Mouse (Mus musculus) MEL (cell line): ENCODE measurements around the gene Avl9. TPM values are rescaled to one million over a fixed set of nuclear protein-coding genes. Genes with fewer than 3 reads are reported as not detected.

Experiments
- DNase-seq: peaks from one replicate; pipeline ENCODE4 v3.0.0; 2011; ENCODE audit warnings: low read depth, low spot score
- H3K27ac ChIP-seq: 2 replicates; pipeline ENCODE4 v1.5.1; 2012; ENCODE audit warnings: low read depth, mild to moderate bottlenecking, control low read depth, low read length, moderate library complexity; ENCODE audit not compliant: control insufficient read depth
- H3K27me3 ChIP-seq, 2 experiments: fragments of 150-350 bp in 1 of 2; sonication (generic) in 1 of 2; 2 replicates each; pipeline ENCODE4 v1.6.1; 2012; ENCODE audit warnings: low read length in 2 of 2, mild to moderate bottlenecking in 2 of 2, improper control_type of control experiment in 1 of 2, moderate library complexity in 1 of 2; ENCODE audit not compliant: insufficient read depth in 2 of 2, control insufficient read depth in 1 of 2
- H3K36me3 ChIP-seq, 2 experiments: 2 replicates each; pipeline ENCODE4 v1.6.1; 2012 to 2014; ENCODE audit warnings: low read length in 2 of 2, improper control_type of control experiment in 1 of 2, inconsistent platforms in 1 of 2, mild to moderate bottlenecking in 1 of 2; ENCODE audit not compliant: insufficient read depth in 2 of 2, control insufficient read depth in 1 of 2
- H3K4me1 ChIP-seq, 2 experiments: fragments of 150-350 bp in 1 of 2; sonication (generic) in 1 of 2; 2 replicates each; pipeline ENCODE4 v1.6.1; 2012; ENCODE audit warnings: low read length in 2 of 2, improper control_type of control experiment in 1 of 2, mild to moderate bottlenecking in 1 of 2; ENCODE audit not compliant: insufficient read depth in 2 of 2, control insufficient read depth in 1 of 2
- H3K4me3 ChIP-seq, 2 experiments: fragments of 150-350 bp in 1 of 2; sonication (generic) in 1 of 2; 2 replicates each; pipeline ENCODE4 v1.5.1; 2012; ENCODE audit warnings: low read depth in 2 of 2, low read length in 2 of 2, mild to moderate bottlenecking in 2 of 2, moderate library complexity in 2 of 2, control low read depth in 1 of 2, improper control_type of control experiment in 1 of 2; ENCODE audit not compliant: control insufficient read depth in 1 of 2, insufficient read depth in 1 of 2
- H3K79me2 ChIP-seq: 2 replicates; pipeline ENCODE4 v1.6.1; 2012; ENCODE audit warnings: mild to moderate bottlenecking, low read length, moderate library complexity; ENCODE audit not compliant: control insufficient read depth, poor library complexity, insufficient read depth
- H3K9ac ChIP-seq: 2 replicates; pipeline ENCODE4 v1.6.1; 2012; ENCODE audit warnings: low read depth, mild to moderate bottlenecking, control low read depth, low read length, moderate library complexity; ENCODE audit not compliant: control insufficient read depth, poor library complexity, severe bottlenecking
- H3K9me3 ChIP-seq: fragments of 150-350 bp; sonication (generic); replicated peaks from 2 replicates; pipeline ENCODE4 v1.6.1; 2012; ENCODE audit warnings: mild to moderate bottlenecking, low read length, improper control_type of control experiment, moderate library complexity; ENCODE audit not compliant: insufficient read depth
- BHLHE40 ChIP-seq: IDR thresholded peaks from 2 replicates; pipeline ENCODE4 v1.6.1; 2012; ENCODE audit warnings: low read depth, mild to moderate bottlenecking, inconsistent platforms, low read length, improper control_type of control experiment, borderline replicate concordance
- E2F4 ChIP-seq: IDR thresholded peaks from 2 replicates; pipeline ENCODE4 v1.6.1; 2011; ENCODE audit warnings: low read depth, low read length, improper control_type of control experiment, borderline replicate concordance
- ELF1 ChIP-seq: IDR thresholded peaks from 2 replicates; pipeline ENCODE4 v1.6.1; 2014; ENCODE audit warnings: low read depth, mild to moderate bottlenecking, inconsistent platforms, low read length, improper control_type of control experiment, moderate library complexity
- EP300 ChIP-seq, 2 experiments: IDR thresholded peaks; 2 replicates each; pipeline ENCODE4 v1.6.1; 2011; ENCODE audit warnings: improper control_type of control experiment in 2 of 2, low read length in 2 of 2, low read depth in 1 of 2, mild to moderate bottlenecking in 1 of 2
- ETS1 ChIP-seq: IDR thresholded peaks from 2 replicates; pipeline ENCODE4 v1.6.1; 2012; ENCODE audit warnings: low read depth, mild to moderate bottlenecking, inconsistent platforms, low read length, improper control_type of control experiment, moderate library complexity
- GABPA ChIP-seq: IDR thresholded peaks from 2 replicates; pipeline ENCODE4 v1.6.1; 2012; ENCODE audit warnings: low read depth, mild to moderate bottlenecking, inconsistent platforms, low read length, improper control_type of control experiment, moderate library complexity
- HCFC1 ChIP-seq: IDR thresholded peaks from 2 replicates; pipeline ENCODE4 v1.6.1; 2012; ENCODE audit warnings: low read depth, mild to moderate bottlenecking, inconsistent platforms, low read length, improper control_type of control experiment, moderate library complexity
- MAX ChIP-seq: IDR thresholded peaks from 2 replicates; pipeline ENCODE4 v1.6.1; 2011; ENCODE audit warnings: low read length, improper control_type of control experiment
- MEF2A ChIP-seq: IDR thresholded peaks from 2 replicates; pipeline ENCODE4 v1.6.1; 2014; ENCODE audit warnings: low read depth, mild to moderate bottlenecking, inconsistent platforms, low read length, improper control_type of control experiment; ENCODE audit not compliant: poor library complexity, insufficient replicate concordance, severe bottlenecking; ENCODE audit errors: extremely low read depth
- MXI1 ChIP-seq: IDR thresholded peaks from 2 replicates; pipeline ENCODE4 v1.6.1; 2011; ENCODE audit warnings: mild to moderate bottlenecking, low read depth, low read length, improper control_type of control experiment
- MYC ChIP-seq: IDR thresholded peaks from 2 replicates; pipeline ENCODE4 v1.6.1; 2011; ENCODE audit warnings: low read depth, mild to moderate bottlenecking, low read length, improper control_type of control experiment, moderate library complexity
- NELFE ChIP-seq: IDR thresholded peaks from 2 replicates; pipeline ENCODE4 v1.6.1; 2011; ENCODE audit warnings: low read depth, low read length, improper control_type of control experiment
- NRF1 ChIP-seq: IDR thresholded peaks from 2 replicates; pipeline ENCODE4 v1.6.1; 2014; ENCODE audit warnings: low read depth, mild to moderate bottlenecking, inconsistent platforms, low read length, improper control_type of control experiment, moderate library complexity; ENCODE audit not compliant: poor library complexity, insufficient read depth, severe bottlenecking
- POLR2A ChIP-seq, 2 experiments: IDR thresholded peaks; 2 replicates each; pipeline ENCODE4 v1.6.1; 2011 to 2012; ENCODE audit warnings: low read length in 2 of 2, mild to moderate bottlenecking in 2 of 2, control low read depth in 1 of 2, improper control_type of control experiment in 1 of 2, low read depth in 1 of 2, moderate library complexity in 1 of 2; ENCODE audit not compliant: control insufficient read depth in 1 of 2, insufficient read depth in 1 of 2, poor library complexity in 1 of 2
- POLR2AphosphoS2 ChIP-seq: IDR thresholded peaks from 2 replicates; pipeline ENCODE4 v1.6.1; 2011; ENCODE audit warnings: low read length, improper control_type of control experiment
- RAD21 ChIP-seq: IDR thresholded peaks from 2 replicates; pipeline ENCODE4 v1.6.1; 2011; ENCODE audit warnings: mild to moderate bottlenecking, low read depth, low read length, improper control_type of control experiment
- RCOR1 ChIP-seq: IDR thresholded peaks from 2 replicates; pipeline ENCODE4 v1.6.1; 2012; ENCODE audit warnings: low read depth, mild to moderate bottlenecking, inconsistent platforms, low read length, improper control_type of control experiment
- SIN3A ChIP-seq: IDR thresholded peaks from 2 replicates; pipeline ENCODE4 v1.6.1; 2012; ENCODE audit warnings: low read length, improper control_type of control experiment, inconsistent platforms
- TAL1 ChIP-seq: IDR thresholded peaks from 2 replicates; pipeline ENCODE4 v1.6.1; 2012; ENCODE audit warnings: mild to moderate bottlenecking, inconsistent platforms, low read length, moderate library complexity, mixed read lengths
- TBP ChIP-seq: IDR thresholded peaks from 2 replicates; pipeline ENCODE4 v1.8.0; 2011; ENCODE audit warnings: low read depth, low read length, improper control_type of control experiment
- TCF12 ChIP-seq: IDR thresholded peaks from 2 replicates; pipeline ENCODE4 v1.6.1; 2014; ENCODE audit warnings: low read depth, mild to moderate bottlenecking, inconsistent platforms, low read length, improper control_type of control experiment, moderate library complexity
- UBTF ChIP-seq: IDR thresholded peaks from 2 replicates; pipeline ENCODE4 v1.6.1; 2012; ENCODE audit warnings: low read depth, mild to moderate bottlenecking, inconsistent platforms, low read length, improper control_type of control experiment, moderate library complexity, borderline replicate concordance; ENCODE audit not compliant: insufficient read depth
- USF2 ChIP-seq, 2 experiments: IDR thresholded peaks; 2 replicates each; pipeline ENCODE4 v1.6.1; 2011 to 2012; ENCODE audit warnings: improper control_type of control experiment in 2 of 2, low read length in 2 of 2, borderline replicate concordance in 1 of 2, inconsistent platforms in 1 of 2, low read depth in 1 of 2, mild to moderate bottlenecking in 1 of 2; ENCODE audit not compliant: insufficient read depth in 1 of 2
- ZKSCAN1 ChIP-seq: IDR thresholded peaks from 2 replicates; pipeline ENCODE4 v1.6.1; 2012; ENCODE audit warnings: low read depth, mild to moderate bottlenecking, inconsistent platforms, low read length, improper control_type of control experiment, moderate library complexity
- ZMIZ1 ChIP-seq: IDR thresholded peaks from 2 replicates; pipeline ENCODE4 v1.6.1; 2012; ENCODE audit warnings: low read depth, mild to moderate bottlenecking, inconsistent platforms, low read length, improper control_type of control experiment, moderate library complexity
- polyA plus RNA-seq, 2 experiments: library from polyadenylated mRNA; stranded (reverse) in 1 of 2; unstranded in 1 of 2; fragments of >175 nt in 1 of 2; fragments of >200 nt in 1 of 2; gene quantifications; 2 replicates each; pipeline versions ENCODE4 v1.2.1 to v1.2.4; 2012; ENCODE audit warnings: low replicate concordance in 2 of 2, low read depth in 1 of 2; ENCODE audit not compliant: insufficient read length in 2 of 2, insufficient read depth in 1 of 2, missing spikeins in 1 of 2
- total RNA-seq: library from RNA; depleted of rRNA; stranded (reverse); fragments of 300-350 nt; gene quantifications from 2 replicates; pipeline ENCODE4 v1.2.3, GENCODE M21; 2012

The Avl9 gene
- total and polyA plus RNA-seq, 3 experiments = 7.7 to 7.9 TPM; not detected in 1

DNA sequence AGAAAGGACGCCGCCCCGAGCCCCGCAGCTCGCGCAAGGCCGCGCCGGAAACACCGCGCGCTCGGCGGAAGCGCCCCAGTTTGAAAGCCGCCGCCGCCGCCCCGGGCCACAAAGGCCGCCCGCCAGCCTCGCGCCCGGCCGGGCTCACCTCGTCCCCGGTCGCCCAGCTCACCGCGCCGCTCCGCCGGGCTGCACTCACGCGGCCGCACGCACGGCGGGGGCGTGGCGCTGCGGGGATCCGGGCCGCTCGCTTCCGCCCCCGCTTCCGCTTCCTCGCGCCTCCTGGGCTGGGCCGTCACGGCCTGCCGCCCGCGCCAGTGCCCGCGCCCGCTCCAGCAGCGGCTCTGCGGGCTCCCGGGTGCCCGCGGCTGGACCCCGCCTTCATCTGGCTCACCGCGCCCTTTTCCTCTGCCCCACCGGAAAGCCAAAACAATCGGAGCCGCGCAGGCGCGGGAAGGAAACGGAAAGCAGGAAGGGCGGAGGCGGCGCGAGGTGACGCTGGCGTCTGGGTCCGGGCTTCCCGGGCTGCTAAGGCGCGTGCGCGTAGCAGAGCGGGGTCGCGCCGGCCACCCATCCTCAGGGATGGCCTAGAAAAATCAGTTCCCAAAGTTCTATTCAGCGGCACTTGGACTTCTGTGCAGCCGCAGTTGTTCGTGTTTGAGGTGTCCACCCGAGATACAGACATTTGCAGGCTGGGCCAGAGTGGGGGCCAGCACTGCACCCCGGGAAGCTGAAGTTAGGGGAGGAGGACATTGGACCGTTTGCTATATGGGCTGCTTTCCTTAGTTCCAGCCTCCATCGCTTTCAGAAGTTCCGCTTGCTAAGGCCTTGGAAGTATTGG, 82.8 kb downstream of the Avl9 start, which contains the start of gene Kbtbd2:
Kbtbd2 (minus strand) TSS at position 503 of the 841 bp plus-strand sequence.
- peak within 1 kb of the TSS; percentile 96 for H3K9ac ChIP-seq
- no peaks in the 10 kb centered on the region; a peak in 1 of 4 replicates for H3K27me3 ChIP-seq
- peaks cover 8 to 14% of the 10 kb centered on the region in 2 experiments for H3K4me1 ChIP-seq
- no peaks in the 10 kb centered on the region for H3K9me3 ChIP-seq
- peaks cover 0 to 28% of the 10 kb centered on the region in 2 experiments for H3K36me3 ChIP-seq
- H3K79me2 ChIP-seq = peaks cover 50% of the 10 kb centered on the region
- H3K27ac ChIP-seq = peak within 1 kb of the TSS; percentile 98
- no peak for TF ChIP-seq ZKSCAN1
- TF ChIP-seq MXI1 = peak; percentile 2; the same call in 1 of the 2 replicates
- no peak for TF ChIP-seq RAD21
- TF ChIP-seq UBTF = no peak
- TF ChIP-seq TCF12 = peak; percentile 42; the same call in 1 of the 2 replicates
- TF ChIP-seq POLR2AphosphoS2 = peak; percentile 57; the same call in 1 of the 2 replicates
- peak; percentile 74 for TF ChIP-seq NELFE
- TF ChIP-seq POLR2A (IDR thresholded peaks at IDR 0.05; ENCODE audit: control insufficient read depth in 1 of 2, insufficient read depth in 1 of 2, low read depth in 1 of 2, low read length in 2 of 2, poor library complexity in 1 of 2) = peak; percentile 68 to 91; a peak in 3 of 4 replicates
- TF ChIP-seq MYC = 0 out of 2 replicates have a peak, but pooled peaks have one; percentile 43
- TF ChIP-seq BHLHE40 = no peak
- no peak for TF ChIP-seq USF2 (IDR thresholded peaks at IDR 0.05; ENCODE audit: borderline replicate concordance in 1 of 2, insufficient read depth in 1 of 2, low read depth in 1 of 2, low read length in 2 of 2)
- TF ChIP-seq E2F4 = peak; percentile 39; the same call in 1 of the 2 replicates
- peak; percentile 78 for TF ChIP-seq HCFC1
- peak; percentile 38; the same call in 1 of the 2 replicates for TF ChIP-seq ETS1
- TF ChIP-seq ZMIZ1 = peak; percentile 55
- peak in 1 of 2 experiments; percentile 45; a peak in 2 of 4 replicates for TF ChIP-seq EP300 (IDR thresholded peaks at IDR 0.05; ENCODE audit: low read depth in 1 of 2, low read length in 2 of 2)
- TF ChIP-seq TBP = peak; percentile 34; the same call in 1 of the 2 replicates
- TF ChIP-seq ELF1 = peak; percentile 88
- no peak for TF ChIP-seq GABPA
- no peak for TF ChIP-seq MAX
- no peak for TF ChIP-seq MEF2A
- TF ChIP-seq SIN3A = peak; percentile 27
- TF ChIP-seq RCOR1 = no peak
- TF ChIP-seq NRF1 = peak; percentile 92
- TF ChIP-seq TAL1 = no peak
- H3K4me3 ChIP-seq = peak within 1 kb of the TSS; percentile 78 to 91
- DNase-seq = peak; percentile 92
